Mouse (Mus musculus) spleen, adult 2 months (tissue): Measurements from ENCODE around the gene Ndufb4. TPM values are rescaled to one million over a fixed set of nuclear protein-coding genes. Genes with fewer than 3 reads are reported as not detected.

Experiments
- DNase-seq, 2 experiments: peaks; one replicate each; pipeline versions ENCODE4 v3.0.0 to v3.0.0-alpha.2; 2012 to 2021; ENCODE audit warnings: low spot score in 2 of 2, low read depth in 1 of 2
- H3K27ac ChIP-seq: fragments of 200-500 bp; 2 replicates; pipeline ENCODE4 v1.5.1; 2012; ENCODE audit warnings: low read length, inconsistent platforms; ENCODE audit not compliant: insufficient read depth
- H3K27me3 ChIP-seq: fragments of 200-500 bp; 2 replicates; pipeline ENCODE4 v1.6.1; 2012; ENCODE audit warnings: mild to moderate bottlenecking, moderate library complexity, low read length, inconsistent platforms; ENCODE audit not compliant: control insufficient read depth, insufficient read depth
- H3K36me3 ChIP-seq: fragments of 200-500 bp; 2 replicates; pipeline ENCODE4 v1.6.1; 2012; ENCODE audit warnings: mild to moderate bottlenecking, low read length, inconsistent platforms; ENCODE audit not compliant: control insufficient read depth, insufficient read depth
- H3K4me1 ChIP-seq: fragments of 200-500 bp; 2 replicates; pipeline ENCODE4 v1.6.1; 2011; ENCODE audit warnings: inconsistent platforms; ENCODE audit not compliant: control insufficient read depth, insufficient read depth, insufficient read length
- H3K4me3 ChIP-seq: fragments of 200-500 bp; 2 replicates; pipeline ENCODE4 v1.5.1; 2011; ENCODE audit warnings: mild to moderate bottlenecking, inconsistent platforms; ENCODE audit not compliant: insufficient read depth, insufficient read length; ENCODE audit errors: extremely low read depth
- CTCF ChIP-seq: fragments of 200-500 bp; IDR thresholded peaks from 2 replicates; pipeline ENCODE4 v1.5.1; 2011; ENCODE audit warnings: mild to moderate bottlenecking, inconsistent platforms; ENCODE audit not compliant: insufficient read depth, insufficient read length, insufficient replicate concordance; ENCODE audit errors: extremely low read depth
- POLR2A ChIP-seq: fragments of 200-500 bp; IDR thresholded peaks from 2 replicates; pipeline ENCODE4 v1.6.1; 2011; ENCODE audit warnings: low read depth, low read length, inconsistent platforms
- WGBS: fragments of 180-500 bp; shearing (Covaris S2); methylation state at CpG from one replicate; pipeline ENCODE4 v1.1.7; 2018; 5-methylcytosine and 5-hydroxymethylcytosine counted together
- polyA plus RNA-seq: library from polyadenylated mRNA; depleted of rRNA; stranded (reverse); fragments of >200 nt; gene quantifications from 2 replicates; pipeline ENCODE4 v1.2.3, GENCODE M21; 2012

Ndufb4 gene
- polyA plus RNA-seq, 1 experiment: 16.0 TPM

- no peaks in the 10 kb centered on the region for H3K27me3 ChIP-seq
- no peak for DNase-seq
- H3K27ac ChIP-seq: no peak overlapping the region
- H3K4me3 ChIP-seq: no peak overlapping the region
- TF ChIP-seq POLR2A (no peak), CTCF (no peak)
- H3K4me1 ChIP-seq: no peaks in the 10 kb centered on the region
- H3K36me3 ChIP-seq: no peaks in the 10 kb centered on the region
These were observed 16.5 kb downstream of the Ndufb4 start for GRCm38 (mm10) chr16:37637802-37638201.

- 60% methylated on average over 6 of the region's 6 CpGs for WGBS
- Histone ChIP-seq H3K4me3 (no peak overlapping the region), H3K27ac (no peak overlapping the region), H3K4me1 (no peaks in the 10 kb centered on the region), H3K36me3 (no peaks in the 10 kb centered on the region), H3K27me3 (no peaks in the 10 kb centered on the region)
- TF ChIP-seq POLR2A (no peak), CTCF (no peak)
- DNase-seq: no peak
These were observed 18.1 kb downstream of the Ndufb4 start for GRCm38 (mm10) chr16:37636107-37636506.

GRCm38 (mm10) chr16:37635095-37635494 lies 19.2 kb downstream of the Ndufb4 start:
- no peaks in the 10 kb centered on the region for H3K27me3 ChIP-seq
- no peak overlapping the region for H3K4me3 ChIP-seq
- no peaks in the 10 kb centered on the region for H3K4me1 ChIP-seq
- no peaks in the 10 kb centered on the region for H3K36me3 ChIP-seq
- no peak overlapping the region for H3K27ac ChIP-seq
- 97% methylated on average over 1 of the region's 1 CpGs for WGBS
- DNase-seq: no peak
- TF ChIP-seq POLR2A (no peak), CTCF (no peak)

DNA sequence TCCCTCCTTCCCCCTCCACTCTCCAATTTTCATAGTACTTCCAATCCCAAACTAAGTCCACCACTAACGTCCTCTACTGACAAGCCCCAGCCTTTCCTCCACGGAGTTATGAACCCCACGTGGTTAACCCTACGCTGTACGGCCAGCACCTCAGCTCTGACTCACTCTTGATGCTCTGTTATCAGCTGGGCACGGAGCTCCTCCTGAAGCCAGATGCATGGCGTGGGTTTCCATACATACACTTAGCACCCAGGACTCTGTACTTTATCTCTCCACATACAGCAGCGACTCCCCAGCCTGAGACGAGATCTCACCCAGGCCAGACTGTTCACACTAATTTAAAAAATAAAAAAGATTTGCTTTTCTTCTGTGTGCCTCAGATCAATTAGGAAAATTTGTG lies 19.7 kb downstream of the Ndufb4 start:
- no peak overlapping the region for H3K27ac ChIP-seq
- no peaks in the 10 kb centered on the region for H3K36me3 ChIP-seq
- DNase-seq: no peak
- TF ChIP-seq POLR2A (no peak), CTCF (no peak)
- no peak overlapping the region for H3K4me3 ChIP-seq
- H3K27me3 ChIP-seq: no peaks in the 10 kb centered on the region
- 77% methylated on average over 9 of the region's 9 CpGs for WGBS
- no peaks in the 10 kb centered on the region for H3K4me1 ChIP-seq

GRCm38 (mm10) chr16:37629011-37629410 lies 25.2 kb downstream of the Ndufb4 start:
- WGBS: 92% methylated on average over 7 of the region's 7 CpGs
- H3K36me3 ChIP-seq: no peaks in the 10 kb centered on the region
- TF ChIP-seq CTCF (no peak), POLR2A (no peak)
- no peaks in the 10 kb centered on the region for H3K27me3 ChIP-seq
- no peak for DNase-seq
- H3K4me3 ChIP-seq: no peak overlapping the region
- H3K4me1 ChIP-seq: no peaks in the 10 kb centered on the region
- no peak overlapping the region for H3K27ac ChIP-seq

GRCm38 (mm10) chr16:37628336-37628735 lies 25.9 kb downstream of the Ndufb4 start:
- H3K4me3 ChIP-seq: no peak overlapping the region
- no peaks in the 10 kb centered on the region for H3K27me3 ChIP-seq
- no peak overlapping the region for H3K27ac ChIP-seq
- DNase-seq: no peak
- WGBS: 86% methylated on average over 9 of the region's 9 CpGs
- H3K36me3 ChIP-seq: no peaks in the 10 kb centered on the region
- H3K4me1 ChIP-seq: no peaks in the 10 kb centered on the region
- TF ChIP-seq POLR2A (no peak), CTCF (no peak)

DNA sequence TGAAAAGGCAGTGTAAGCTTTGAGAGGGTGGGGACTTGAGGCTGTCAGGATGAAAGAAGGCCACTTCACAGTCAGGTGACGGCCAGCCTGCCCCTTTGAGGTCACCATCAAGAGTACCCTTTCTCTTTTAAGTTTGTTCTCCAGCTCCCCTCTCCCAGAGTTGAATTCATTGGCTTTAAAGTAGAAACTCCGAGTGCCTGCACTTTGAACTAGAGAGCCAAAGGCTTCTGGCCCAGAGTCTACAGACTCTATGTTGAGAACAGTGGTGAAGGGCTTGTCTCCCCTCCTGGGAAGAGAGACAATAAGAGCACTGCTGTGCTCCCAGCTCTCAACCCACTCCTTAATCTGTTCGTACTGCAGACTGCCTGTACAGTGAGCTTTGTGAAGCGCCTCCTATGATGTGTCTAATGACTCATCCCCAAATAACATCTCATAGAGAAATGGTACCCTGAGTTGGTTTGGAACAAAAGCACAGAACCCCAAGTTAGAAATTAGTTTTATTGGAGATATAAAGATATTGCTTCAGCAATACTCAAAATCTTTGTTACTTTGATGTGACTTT lies 27.8 kb downstream of the Ndufb4 start:
- no peak overlapping the region for H3K27ac ChIP-seq
- 85% methylated on average over 4 of the region's 4 CpGs for WGBS
- no peak for DNase-seq
- no peak for TF ChIP-seq POLR2A
- TF ChIP-seq CTCF: no peak
- H3K4me3 ChIP-seq: no peak overlapping the region
- no peaks in the 10 kb centered on the region for H3K27me3 ChIP-seq
- no peaks in the 10 kb centered on the region for H3K36me3 ChIP-seq
- H3K4me1 ChIP-seq: no peaks in the 10 kb centered on the region

GRCm38 (mm10) chr16:37622919-37623318 lies 31.3 kb downstream of the Ndufb4 start:
- no peaks in the 10 kb centered on the region for H3K36me3 ChIP-seq
- 88% methylated on average over 5 of the region's 5 CpGs for WGBS
- H3K4me3 ChIP-seq: no peak overlapping the region
- DNase-seq: no peak
- H3K4me1 ChIP-seq: no peaks in the 10 kb centered on the region
- TF ChIP-seq CTCF (no peak), POLR2A (no peak)
- no peaks in the 10 kb centered on the region for H3K27me3 ChIP-seq
- H3K27ac ChIP-seq: no peak overlapping the region
